ENCODE assay signal across 19 mouse cellular contexts in the genomic region with DNA sequence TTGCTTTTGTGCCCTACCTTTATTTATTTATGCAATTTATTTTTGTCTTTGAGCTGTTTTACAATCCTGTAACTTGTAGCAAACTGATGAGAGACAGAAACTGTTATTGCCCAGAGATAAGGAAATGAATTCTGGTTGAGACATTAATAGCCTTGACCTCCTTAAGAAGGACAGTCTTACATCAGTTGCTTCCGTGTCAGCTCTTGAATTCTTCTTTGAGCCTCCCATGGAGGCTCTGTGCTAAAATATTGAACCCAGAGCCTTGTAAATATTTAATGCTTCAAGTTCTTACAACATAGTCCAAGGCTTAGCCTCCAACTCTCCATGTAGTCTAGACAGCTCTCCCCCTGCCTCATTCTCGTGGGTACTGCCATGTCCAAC.
"Had no signal": no experiment of that assay in that cellular context is flagged by ENCODE, and none has a peak within 500 bp of the region (broad histone marks: within the 10 kb centered on the region; RNA-seq: fewer than 3 reads in every experiment).

No protein-coding gene starts in this region.

- H3K9ac ChIP-seq: kidney, embryonic 15.5 days; limb, embryonic 12.5 days; limb, embryonic 15.5 days; liver, embryonic 14.5 days; liver, postnatal 0 days; lung, embryonic 14.5 days; midbrain, embryonic 12.5 days; midbrain, embryonic 15.5 days; neural tube, embryonic 12.5 days; neural tube, embryonic 15.5 days had no signal

- H3K4me1 ChIP-seq: limb, embryonic 12.5 days had no signal

- DNase-seq: layer of hippocampus, postnatal 36 days; left cerebral cortex, postnatal 4 days; right cerebral cortex, adult 18-20 months; right cerebral cortex, postnatal 14 days; right cerebral cortex, postnatal 4 days; thymus, postnatal 25 days had no signal

- H3K4me3 ChIP-seq: kidney, embryonic 15.5 days; left cerebral cortex, adult 2 months; limb, embryonic 12.5 days; limb, embryonic 15.5 days; midbrain, embryonic 12.5 days; midbrain, embryonic 15.5 days; neural tube, embryonic 12.5 days; neural tube, embryonic 15.5 days had no signal

- H3K4me2 ChIP-seq: kidney, embryonic 15.5 days; limb, embryonic 12.5 days; limb, embryonic 15.5 days; liver, embryonic 11.5 days; lung, embryonic 14.5 days; midbrain, embryonic 12.5 days; midbrain, embryonic 15.5 days; neural tube, embryonic 12.5 days; neural tube, embryonic 15.5 days had no signal

- H3K27ac ChIP-seq: kidney, embryonic 15.5 days; left cerebral cortex, adult 2 months; limb, embryonic 12.5 days; limb, embryonic 15.5 days; liver, embryonic 14.5 days; macrophage; midbrain, embryonic 12.5 days; midbrain, embryonic 15.5 days; neural tube, embryonic 12.5 days; neural tube, embryonic 15.5 days had no signal

- ATAC-seq: midbrain, embryonic 15.5 days had no signal

- H3K36me3 ChIP-seq: limb, embryonic 15.5 days; midbrain, embryonic 15.5 days had no signal

- H3K27me3 ChIP-seq: kidney, embryonic 15.5 days; limb, embryonic 12.5 days; limb, embryonic 15.5 days; midbrain, embryonic 12.5 days; midbrain, embryonic 15.5 days; neural tube, embryonic 12.5 days; neural tube, embryonic 15.5 days had no signal

- H3K9me3 ChIP-seq: kidney, embryonic 15.5 days; limb, embryonic 12.5 days; limb, embryonic 15.5 days; midbrain, embryonic 12.5 days; midbrain, embryonic 15.5 days; neural tube, embryonic 12.5 days; neural tube, embryonic 15.5 days had no signal
